Mouse (Mus musculus): Measurements from ENCODE around the gene Tns3.
"Not testable (repeated sequence)": the region's sequence is repeated elsewhere in the genome, so short reads cannot be mapped to it uniquely, and the experiment has no call there.

- TF ChIP-seq CTCF, POLR2A (IDR thresholded peaks at IDR 0.05; ENCODE audit: insufficient read depth, low read depth, low read length): not testable (repeated sequence)
Measured at GRCm38 (mm10) chr11:8532771-8533170, 131.6 kb downstream of the Tns3 start.
